Mouse (Mus musculus): Measurements from ENCODE around the gene Cbx2. TPM values are rescaled to one million over a fixed set of nuclear protein-coding genes. Genes with fewer than 3 reads are reported as not detected.

The Cbx2 gene
- polyA plus RNA-seq, 1 experiment from 2014 or later = 44.4 TPM

GRCm38 (mm10) chr11:119024260-119024659 is 1.5 kb downstream of the Cbx2 start:
- peaks cover 18% of the 10 kb centered on the region for H3K4me1 ChIP-seq (replicated peaks; ENCODE audit: control insufficient read depth, insufficient read depth, low read length)
- peak overlapping the region; percentile 92 for H3K4me2 ChIP-seq (replicated peaks; ENCODE audit: low read depth, low read length)
- 16% methylated on average over 7 of the region's 7 CpGs for WGBS

GRCm38 (mm10) chr11:119026203-119026602 is 3.4 kb downstream of the Cbx2 start:
- H3K27me3 ChIP-seq (ENCODE audit: control insufficient read depth, insufficient read depth, low read length) = no peaks in the 10 kb centered on the region
- H3K27ac ChIP-seq (ENCODE audit: low read depth, low read length) = no peak overlapping the region
- no peaks in the 10 kb centered on the region for H3K9me3 ChIP-seq (ENCODE audit: control insufficient read depth, low read length)
- DNase-seq (ENCODE audit: low spot score) (peak; percentile 21), ATAC-seq (ENCODE audit: low FRiP score) (no peak)
- H3K4me2 ChIP-seq (replicated peaks; ENCODE audit: low read depth, low read length) = no peak overlapping the region
- H3K36me3 ChIP-seq (ENCODE audit: control insufficient read depth, insufficient read depth, low read length) = peaks cover 20% of the 10 kb centered on the region
- H3K9ac ChIP-seq (ENCODE audit: low read depth, low read length) = no peak overlapping the region
- H3K4me1 ChIP-seq (replicated peaks; ENCODE audit: control insufficient read depth, insufficient read depth, low read length) = peaks cover 18% of the 10 kb centered on the region
- no peak overlapping the region for H3K4me3 ChIP-seq (ENCODE audit: low read depth, low read length)
- WGBS = 66% methylated on average over 12 of the region's 12 CpGs

More at GRCm38 (mm10) chr11:119024260-119024659, 1.5 kb downstream of the Cbx2 start:
- H3K9ac ChIP-seq (ENCODE audit: low read depth, low read length) = peak overlapping the region; percentile 99
- H3K4me3 ChIP-seq (ENCODE audit: low read depth, low read length) = peak overlapping the region; percentile 97
- peak overlapping the region; percentile 88 for H3K27ac ChIP-seq (ENCODE audit: low read depth, low read length)
- H3K9me3 ChIP-seq (ENCODE audit: control insufficient read depth, low read length) = no peaks in the 10 kb centered on the region
- ATAC-seq (ENCODE audit: low FRiP score) (no peak), DNase-seq (ENCODE audit: low spot score) (no peak)
- no peaks in the 10 kb centered on the region; the same call in 1 of the 2 replicates for H3K27me3 ChIP-seq (ENCODE audit: control insufficient read depth, insufficient read depth, low read length)
- H3K36me3 ChIP-seq (ENCODE audit: control insufficient read depth, insufficient read depth, low read length) = peaks cover 14% of the 10 kb centered on the region

GRCm38 (mm10) chr11:119033874-119034558 is 11.3 kb downstream of the Cbx2 start:
- Histone ChIP-seq H3K9me3 (ENCODE audit: control insufficient read depth, low read length) (no peaks in the 10 kb centered on the region), H3K27me3 (ENCODE audit: control insufficient read depth, insufficient read depth, low read length) (peaks cover 42% of the 10 kb centered on the region), H3K27ac (ENCODE audit: low read depth, low read length) (no peak overlapping the region), H3K4me3 (ENCODE audit: low read depth, low read length) (no peak overlapping the region), H3K4me1 (replicated peaks; ENCODE audit: control insufficient read depth, insufficient read depth, low read length) (peaks cover 24% of the 10 kb centered on the region), H3K9ac (ENCODE audit: low read depth, low read length) (no peak overlapping the region), H3K36me3 (ENCODE audit: control insufficient read depth, insufficient read depth, low read length) (0 out of 2 replicates have a peak, but pooled peaks cover 6% of the 10 kb centered on the region), H3K4me2 (replicated peaks; ENCODE audit: low read depth, low read length) (peak overlapping the region; percentile 35)
- ATAC-seq (ENCODE audit: low FRiP score) (peak; percentile 43; the same call in 1 of the 2 replicates), DNase-seq (ENCODE audit: low spot score) (peak; percentile 91)
- WGBS = under 1% methylated on average over 26 of the region's 26 CpGs

GRCm38 (mm10) chr11:119034635-119035034 is 11.9 kb downstream of the Cbx2 start:
- H3K27me3 ChIP-seq (ENCODE audit: control insufficient read depth, insufficient read depth, low read length) = peaks cover 46% of the 10 kb centered on the region
- no peak for ATAC-seq (ENCODE audit: low FRiP score)
- H3K36me3 ChIP-seq (ENCODE audit: control insufficient read depth, insufficient read depth, low read length) = 0 out of 2 replicates have a peak, but pooled peaks cover 4% of the 10 kb centered on the region
- no peak overlapping the region for H3K4me3 ChIP-seq (ENCODE audit: low read depth, low read length)
- peak overlapping the region; percentile 35 for H3K4me2 ChIP-seq (replicated peaks; ENCODE audit: low read depth, low read length)
- peaks cover 25% of the 10 kb centered on the region for H3K4me1 ChIP-seq (replicated peaks; ENCODE audit: control insufficient read depth, insufficient read depth, low read length)
- no peak overlapping the region for H3K27ac ChIP-seq (ENCODE audit: low read depth, low read length)
- no peaks in the 10 kb centered on the region for H3K9me3 ChIP-seq (ENCODE audit: control insufficient read depth, low read length)
- H3K9ac ChIP-seq (ENCODE audit: low read depth, low read length) = no peak overlapping the region
- WGBS = 1% methylated on average over 19 of the region's 19 CpGs
- DNase-seq (ENCODE audit: low spot score) = peak; percentile 43

GRCm38 (mm10) chr11:119035094-119035685 is 12.4 kb downstream of the Cbx2 start:
- Histone ChIP-seq H3K9ac (ENCODE audit: low read depth, low read length) (no peak overlapping the region), H3K4me3 (ENCODE audit: low read depth, low read length) (no peak overlapping the region), H3K27ac (ENCODE audit: low read depth, low read length) (no peak overlapping the region), H3K9me3 (ENCODE audit: control insufficient read depth, low read length) (no peaks in the 10 kb centered on the region), H3K4me2 (replicated peaks; ENCODE audit: low read depth, low read length) (peak overlapping the region; percentile 9), H3K27me3 (ENCODE audit: control insufficient read depth, insufficient read depth, low read length) (peaks cover 47% of the 10 kb centered on the region), H3K4me1 (replicated peaks; ENCODE audit: control insufficient read depth, insufficient read depth, low read length) (peaks cover 29% of the 10 kb centered on the region), H3K36me3 (ENCODE audit: control insufficient read depth, insufficient read depth, low read length) (no peaks in the 10 kb centered on the region)
- no peak for DNase-seq (ENCODE audit: low spot score)
- ATAC-seq (ENCODE audit: low FRiP score) = no peak
- WGBS = 2% methylated on average over 21 of the region's 21 CpGs

- WGBS = under 1% methylated on average over 21 of the region's 21 CpGs
- H3K4me3 ChIP-seq (ENCODE audit: low read depth, low read length) = no peak overlapping the region
- H3K9ac ChIP-seq (ENCODE audit: low read depth, low read length) = no peak overlapping the region
- DNase-seq (ENCODE audit: low spot score) (peak; percentile 69), ATAC-seq (ENCODE audit: low FRiP score) (no peak)
- peak overlapping the region; percentile 9 for H3K4me2 ChIP-seq (replicated peaks; ENCODE audit: low read depth, low read length)
- peaks cover 47% of the 10 kb centered on the region for H3K27me3 ChIP-seq (ENCODE audit: control insufficient read depth, insufficient read depth, low read length)
- H3K4me1 ChIP-seq (replicated peaks; ENCODE audit: control insufficient read depth, insufficient read depth, low read length) = peaks cover 29% of the 10 kb centered on the region
- no peaks in the 10 kb centered on the region for H3K36me3 ChIP-seq (ENCODE audit: control insufficient read depth, insufficient read depth, low read length)
- no peak overlapping the region for H3K27ac ChIP-seq (ENCODE audit: low read depth, low read length)
- H3K9me3 ChIP-seq (ENCODE audit: control insufficient read depth, low read length) = no peaks in the 10 kb centered on the region
These were observed 13.0 kb downstream of the Cbx2 start for GRCm38 (mm10) chr11:119035686-119036165.

- under 1% methylated on average over 15 of the region's 15 CpGs for WGBS
- H3K4me3 ChIP-seq (ENCODE audit: low read depth, low read length) = peak overlapping the region; percentile 36; the same call in 1 of the 2 replicates
- no peak overlapping the region for H3K4me2 ChIP-seq (replicated peaks; ENCODE audit: low read depth, low read length)
- H3K9me3 ChIP-seq (ENCODE audit: control insufficient read depth, low read length) = no peaks in the 10 kb centered on the region
- no peak for ATAC-seq (ENCODE audit: low FRiP score)
- H3K27ac ChIP-seq (ENCODE audit: low read depth, low read length) = no peak overlapping the region
- peak; percentile 56 for DNase-seq (ENCODE audit: low spot score)
- H3K36me3 ChIP-seq (ENCODE audit: control insufficient read depth, insufficient read depth, low read length) = no peaks in the 10 kb centered on the region
- H3K9ac ChIP-seq (ENCODE audit: low read depth, low read length) = no peak overlapping the region
- H3K27me3 ChIP-seq (ENCODE audit: control insufficient read depth, insufficient read depth, low read length) = peaks cover 47% of the 10 kb centered on the region
- H3K4me1 ChIP-seq (replicated peaks; ENCODE audit: control insufficient read depth, insufficient read depth, low read length) = peaks cover 29% of the 10 kb centered on the region
These were observed 13.7 kb downstream of the Cbx2 start for GRCm38 (mm10) chr11:119036447-119036846.

- no peaks in the 10 kb centered on the region for H3K36me3 ChIP-seq (ENCODE audit: control insufficient read depth, insufficient read depth, low read length)
- peaks cover 53% of the 10 kb centered on the region for H3K27me3 ChIP-seq (ENCODE audit: control insufficient read depth, insufficient read depth, low read length)
- H3K9me3 ChIP-seq (ENCODE audit: control insufficient read depth, low read length) = no peaks in the 10 kb centered on the region
- peak; percentile 72 for DNase-seq (ENCODE audit: low spot score)
- ATAC-seq (ENCODE audit: low FRiP score) = no peak
- peak overlapping the region; percentile 36 for H3K4me3 ChIP-seq (ENCODE audit: low read depth, low read length)
- peaks cover 31% of the 10 kb centered on the region for H3K4me1 ChIP-seq (replicated peaks; ENCODE audit: control insufficient read depth, insufficient read depth, low read length)
- H3K27ac ChIP-seq (ENCODE audit: low read depth, low read length) = no peak overlapping the region
- H3K9ac ChIP-seq (ENCODE audit: low read depth, low read length) = peak overlapping the region; percentile 47
- WGBS = under 1% methylated on average over 57 of the region's 57 CpGs
- H3K4me2 ChIP-seq (replicated peaks; ENCODE audit: low read depth, low read length) = peak overlapping the region; percentile 75
These were observed 14.4 kb downstream of the Cbx2 start for GRCm38 (mm10) chr11:119036934-119037779.
